Mouse (Mus musculus) limb, embryonic 11.5 days (tissue): ENCODE data around the gene Olfr221. TPM values are rescaled to one million over a fixed set of nuclear protein-coding genes. Genes with fewer than 3 reads are reported as not detected.

Experiments used
- ATAC-seq: fragments of 200-750 bp; cut with Nextera tagmentation; 2 replicates; pipeline ENCODE4 v1.8.0; 2017; ENCODE audit warnings: low read depth; ENCODE audit not compliant: insufficient number of reproducible peaks, low FRiP score, low TSS enrichment
- DNase-seq: peaks from one replicate; pipeline ENCODE4 v3.0.0-alpha.2; 2015; ENCODE audit warnings: low spot score
- H3K27ac ChIP-seq: fragments of 300-500 bp; sonication (generic); replicated peaks from 2 replicates; pipeline ENCODE4 v1.5.1; 2014; ENCODE audit warnings: low read depth, mild to moderate bottlenecking, low read length
- H3K27me3 ChIP-seq: fragments of 300-500 bp; sonication (generic); 2 replicates; pipeline ENCODE4 v1.6.1; 2014; ENCODE audit warnings: mild to moderate bottlenecking, low read length, mixed read lengths; ENCODE audit not compliant: control insufficient read depth, insufficient read depth
- H3K36me3 ChIP-seq: fragments of 300-500 bp; sonication (generic); 2 replicates; pipeline ENCODE4 v1.6.1; 2014; ENCODE audit warnings: mild to moderate bottlenecking, low read length, moderate library complexity, mixed read lengths; ENCODE audit not compliant: control insufficient read depth, insufficient read depth
- H3K4me1 ChIP-seq: fragments of 300-500 bp; sonication (generic); 2 replicates; pipeline ENCODE4 v1.6.1; 2014; ENCODE audit warnings: low read length, mixed read lengths; ENCODE audit not compliant: control insufficient read depth, insufficient read depth
- H3K4me2 ChIP-seq: fragments of 300-500 bp; sonication (generic); 2 replicates; pipeline ENCODE4 v1.6.1; 2014; ENCODE audit warnings: low read depth, mild to moderate bottlenecking, moderate library complexity; ENCODE audit not compliant: severe bottlenecking
- H3K4me3 ChIP-seq: fragments of 300-500 bp; sonication (generic); 2 replicates; pipeline ENCODE4 v1.5.1; 2014; ENCODE audit warnings: low read depth, low read length
- H3K9ac ChIP-seq: fragments of 300-500 bp; sonication (generic); 2 replicates; pipeline ENCODE4 v1.6.1; 2014; ENCODE audit warnings: mild to moderate bottlenecking, low read length
- H3K9me3 ChIP-seq: fragments of 300-500 bp; sonication (generic); 2 replicates; pipeline ENCODE4 v1.6.1; 2016; ENCODE audit warnings: low read length; ENCODE audit not compliant: control insufficient read depth
- WGBS: fragments of 180-500 bp; shearing (Covaris S2); extraction: QIAGEN DNeasy Blood & Tissue Kit; methylation state at CpG from one replicate; pipeline ENCODE4 v1.1.7; 2014; 5-methylcytosine and 5-hydroxymethylcytosine counted together
- polyA plus RNA-seq: library from polyadenylated mRNA; unstranded; fragments of >200 nt; fragmentation: Nextera tagmentation; extraction: Ambion mirVana; gene quantifications from 2 replicates; pipeline ENCODE4 v1.2.1, GENCODE M21; 2014

Olfr221 gene
- polyA plus RNA-seq, 1 experiment from 2014 or later, result not detected

GRCm38 (mm10) chr14:52016625-52017405 is 25.4 kb downstream of the Olfr221 start:
- Histone ChIP-seq H3K9ac (no peak overlapping the region), H3K4me3 (no peak overlapping the region), H3K9me3 (no peaks in the 10 kb centered on the region), H3K27ac (no peak overlapping the region), H3K4me2 (no peak overlapping the region), H3K27me3 (no peaks in the 10 kb centered on the region), H3K4me1 (peaks cover 19% of the 10 kb centered on the region), H3K36me3 (no peaks in the 10 kb centered on the region)
- no peak for ATAC-seq
- WGBS, result 84% methylated on average over 13 of the region's 13 CpGs
- DNase-seq, result no peak

GRCm38 (mm10) chr14:52015445-52016100 is 26.7 kb downstream of the Olfr221 start, which contains the start of gene Tmem253:
Gene Tmem253 (plus strand): TSS chr14:52015658.
- WGBS, result 37% methylated on average over 6 of the region's 6 CpGs
- no peaks in the 10 kb centered on the region for H3K9me3 ChIP-seq
- H3K9ac ChIP-seq, result peak within 1 kb of the TSS; percentile 92
- ATAC-seq (no peak), DNase-seq (no peak)
- peak within 1 kb of the TSS; percentile 96 for H3K27ac ChIP-seq
- H3K36me3 ChIP-seq, result no peaks in the 10 kb centered on the region
- peak within 1 kb of the TSS; percentile 58 for H3K4me2 ChIP-seq
- H3K4me3 ChIP-seq, result peak within 1 kb of the TSS; percentile 70
- H3K4me1 ChIP-seq, result peaks cover 26% of the 10 kb centered on the region
- no peaks in the 10 kb centered on the region for H3K27me3 ChIP-seq

- WGBS, result 1% methylated on average over 19 of the region's 28 CpGs
- 0 out of 2 replicates have a peak, but pooled peaks have one; percentile 19 for ATAC-seq
- DNase-seq, result peak; percentile 78
- Histone ChIP-seq H3K9ac (peak overlapping the region; percentile 92), H3K27ac (peak overlapping the region; percentile 96), H3K4me2 (peak overlapping the region; percentile 58), H3K4me3 (peak overlapping the region; percentile 70), H3K27me3 (no peaks in the 10 kb centered on the region), H3K36me3 (no peaks in the 10 kb centered on the region), H3K9me3 (no peaks in the 10 kb centered on the region), H3K4me1 (peaks cover 32% of the 10 kb centered on the region)
Measured at GRCm38 (mm10) chr14:52014761-52015311, 27.4 kb downstream of the Olfr221 start.

- peak overlapping the region; percentile 96 for H3K27ac ChIP-seq
- ATAC-seq (no peak), DNase-seq (no peak)
- no peaks in the 10 kb centered on the region for H3K9me3 ChIP-seq
- H3K4me1 ChIP-seq, result peaks cover 36% of the 10 kb centered on the region
- H3K27me3 ChIP-seq, result no peaks in the 10 kb centered on the region
- no peaks in the 10 kb centered on the region for H3K36me3 ChIP-seq
- WGBS, result 0% methylated on average over 4 of the region's 80 CpGs
- peak overlapping the region; percentile 70 for H3K4me3 ChIP-seq
- H3K4me2 ChIP-seq, result peak overlapping the region; percentile 58
- peak overlapping the region; percentile 92 for H3K9ac ChIP-seq
Measured at GRCm38 (mm10) chr14:52014271-52014760, 27.9 kb downstream of the Olfr221 start.

- H3K4me2 ChIP-seq, result peak overlapping the region; percentile 58
- H3K4me3 ChIP-seq, result peak overlapping the region; percentile 70
- H3K4me1 ChIP-seq, result peaks cover 37% of the 10 kb centered on the region
- H3K27ac ChIP-seq, result peak overlapping the region; percentile 96
- H3K36me3 ChIP-seq, result no peaks in the 10 kb centered on the region; the same call in 1 of the 2 replicates
- no peaks in the 10 kb centered on the region for H3K9me3 ChIP-seq
- peak overlapping the region; percentile 92 for H3K9ac ChIP-seq
- DNase-seq (peak; percentile 69), ATAC-seq (peak; percentile 22)
- 2% methylated on average over 17 of the region's 24 CpGs for WGBS
- H3K27me3 ChIP-seq, result no peaks in the 10 kb centered on the region
Measured at GRCm38 (mm10) chr14:52013771-52014219, 28.5 kb downstream of the Olfr221 start.

GRCm38 (mm10) chr14:52013021-52013610 is 29.1 kb downstream of the Olfr221 start:
- Histone ChIP-seq H3K27ac (peak overlapping the region; percentile 96), H3K9ac (peak overlapping the region; percentile 92), H3K4me3 (peak overlapping the region; percentile 70), H3K36me3 (no peaks in the 10 kb centered on the region; the same call in 1 of the 2 replicates), H3K9me3 (no peaks in the 10 kb centered on the region), H3K27me3 (no peaks in the 10 kb centered on the region), H3K4me2 (peak overlapping the region; percentile 58), H3K4me1 (peaks cover 37% of the 10 kb centered on the region)
- DNase-seq (no peak), ATAC-seq (no peak)
- 60% methylated on average over 8 of the region's 8 CpGs for WGBS

- H3K9ac ChIP-seq, result no peak overlapping the region
- DNase-seq (peak; percentile 20), ATAC-seq (no peak)
- peak overlapping the region; percentile 58; the same call in 1 of the 2 replicates for H3K4me2 ChIP-seq
- no peak overlapping the region for H3K27ac ChIP-seq
- H3K9me3 ChIP-seq, result no peaks in the 10 kb centered on the region
- no peaks in the 10 kb centered on the region for H3K27me3 ChIP-seq
- WGBS, result 71% methylated on average over 5 of the region's 5 CpGs
- H3K4me1 ChIP-seq, result peaks cover 37% of the 10 kb centered on the region
- no peaks in the 10 kb centered on the region; the same call in 1 of the 2 replicates for H3K36me3 ChIP-seq
- H3K4me3 ChIP-seq, result no peak overlapping the region
Measured at GRCm38 (mm10) chr14:52012553-52012952, 29.7 kb downstream of the Olfr221 start.

GRCm38 (mm10) chr14:52012085-52012484 is 30.2 kb downstream of the Olfr221 start:
- Histone ChIP-seq H3K9ac (0 out of 2 replicates have a peak overlapping the region, but pooled peaks have one; percentile 7), H3K4me3 (no peak overlapping the region), H3K36me3 (no peaks in the 10 kb centered on the region; the same call in 1 of the 2 replicates), H3K27me3 (no peaks in the 10 kb centered on the region), H3K4me2 (no peak overlapping the region), H3K4me1 (peaks cover 37% of the 10 kb centered on the region), H3K9me3 (no peaks in the 10 kb centered on the region), H3K27ac (no peak overlapping the region)
- ATAC-seq (no peak), DNase-seq (no peak)
- 91% methylated on average over 4 of the region's 4 CpGs for WGBS
